Mouse (Mus musculus) MEL (cell line): ENCODE data around the gene Sox10. TPM values are rescaled to one million over a fixed set of nuclear protein-coding genes. Genes with fewer than 3 reads are reported as not detected.

Experiments used
- DNase-seq: peaks from one replicate; pipeline ENCODE4 v3.0.0; 2011; ENCODE audit warnings: low read depth, low spot score
- H3K27ac ChIP-seq: 2 replicates; pipeline ENCODE4 v1.5.1; 2012; ENCODE audit warnings: low read depth, mild to moderate bottlenecking, control low read depth, low read length, moderate library complexity; ENCODE audit not compliant: control insufficient read depth
- H3K27me3 ChIP-seq, 2 experiments: fragments of 150-350 bp in 1 of 2; sonication (generic) in 1 of 2; 2 replicates each; pipeline ENCODE4 v1.6.1; 2012; ENCODE audit warnings: low read length in 2 of 2, mild to moderate bottlenecking in 2 of 2, improper control_type of control experiment in 1 of 2, moderate library complexity in 1 of 2; ENCODE audit not compliant: insufficient read depth in 2 of 2, control insufficient read depth in 1 of 2
- H3K36me3 ChIP-seq, 2 experiments: 2 replicates each; pipeline ENCODE4 v1.6.1; 2012 to 2014; ENCODE audit warnings: low read length in 2 of 2, improper control_type of control experiment in 1 of 2, inconsistent platforms in 1 of 2, mild to moderate bottlenecking in 1 of 2; ENCODE audit not compliant: insufficient read depth in 2 of 2, control insufficient read depth in 1 of 2
- H3K4me1 ChIP-seq, 2 experiments: fragments of 150-350 bp in 1 of 2; sonication (generic) in 1 of 2; 2 replicates each; pipeline ENCODE4 v1.6.1; 2012; ENCODE audit warnings: low read length in 2 of 2, improper control_type of control experiment in 1 of 2, mild to moderate bottlenecking in 1 of 2; ENCODE audit not compliant: insufficient read depth in 2 of 2, control insufficient read depth in 1 of 2
- H3K4me3 ChIP-seq, 2 experiments: fragments of 150-350 bp in 1 of 2; sonication (generic) in 1 of 2; 2 replicates each; pipeline ENCODE4 v1.5.1; 2012; ENCODE audit warnings: low read depth in 2 of 2, low read length in 2 of 2, mild to moderate bottlenecking in 2 of 2, moderate library complexity in 2 of 2, control low read depth in 1 of 2, improper control_type of control experiment in 1 of 2; ENCODE audit not compliant: control insufficient read depth in 1 of 2, insufficient read depth in 1 of 2
- H3K79me2 ChIP-seq: 2 replicates; pipeline ENCODE4 v1.6.1; 2012; ENCODE audit warnings: mild to moderate bottlenecking, low read length, moderate library complexity; ENCODE audit not compliant: control insufficient read depth, poor library complexity, insufficient read depth
- H3K9ac ChIP-seq: 2 replicates; pipeline ENCODE4 v1.6.1; 2012; ENCODE audit warnings: low read depth, mild to moderate bottlenecking, control low read depth, low read length, moderate library complexity; ENCODE audit not compliant: control insufficient read depth, poor library complexity, severe bottlenecking
- H3K9me3 ChIP-seq: fragments of 150-350 bp; sonication (generic); replicated peaks from 2 replicates; pipeline ENCODE4 v1.6.1; 2012; ENCODE audit warnings: mild to moderate bottlenecking, low read length, improper control_type of control experiment, moderate library complexity; ENCODE audit not compliant: insufficient read depth
- CHD1 ChIP-seq: IDR thresholded peaks from 2 replicates; pipeline ENCODE4 v1.6.1; 2012; ENCODE audit warnings: low read depth, mild to moderate bottlenecking, inconsistent platforms, low read length, improper control_type of control experiment
- CHD2 ChIP-seq: IDR thresholded peaks from 2 replicates; pipeline ENCODE4 v1.6.1; 2011; ENCODE audit warnings: low read length, improper control_type of control experiment
- CTCF ChIP-seq, 3 experiments: IDR thresholded peaks in 2 of 3; conservative IDR thresholded peaks in 1 of 3; 2 replicates each; pipeline ENCODE4 v1.5.1; 2011 to 2012; ENCODE audit warnings: low read length in 3 of 3, low read depth in 2 of 3, mild to moderate bottlenecking in 2 of 3, improper control_type of control experiment in 1 of 3, inconsistent platforms in 1 of 3, mixed read lengths in 1 of 3, moderate library complexity in 1 of 3; ENCODE audit not compliant: control insufficient read depth in 1 of 3, insufficient read depth in 1 of 3, poor library complexity in 1 of 3, severe bottlenecking in 1 of 3
- GATA1 ChIP-seq: IDR thresholded peaks from 2 replicates; pipeline ENCODE4 v1.6.1; 2011; ENCODE audit warnings: low read depth, low read length, improper control_type of control experiment
- KAT2A ChIP-seq: conservative IDR thresholded peaks from 2 replicates; pipeline ENCODE4 v1.6.1; 2012; ENCODE audit warnings: low read depth, low read length, improper control_type of control experiment, inconsistent platforms
- MAZ ChIP-seq: IDR thresholded peaks from 2 replicates; pipeline ENCODE4 v1.6.1; 2012; ENCODE audit warnings: low read depth, mild to moderate bottlenecking, inconsistent platforms, low read length, improper control_type of control experiment
- POLR2A ChIP-seq, 2 experiments: IDR thresholded peaks; 2 replicates each; pipeline ENCODE4 v1.6.1; 2011 to 2012; ENCODE audit warnings: low read length in 2 of 2, mild to moderate bottlenecking in 2 of 2, control low read depth in 1 of 2, improper control_type of control experiment in 1 of 2, low read depth in 1 of 2, moderate library complexity in 1 of 2; ENCODE audit not compliant: control insufficient read depth in 1 of 2, insufficient read depth in 1 of 2, poor library complexity in 1 of 2
- TBP ChIP-seq: IDR thresholded peaks from 2 replicates; pipeline ENCODE4 v1.8.0; 2011; ENCODE audit warnings: low read depth, low read length, improper control_type of control experiment
- TCF12 ChIP-seq: IDR thresholded peaks from 2 replicates; pipeline ENCODE4 v1.6.1; 2014; ENCODE audit warnings: low read depth, mild to moderate bottlenecking, inconsistent platforms, low read length, improper control_type of control experiment, moderate library complexity
- USF1 ChIP-seq: IDR thresholded peaks from 2 replicates; pipeline ENCODE4 v1.6.1; 2014; ENCODE audit warnings: low read depth, mild to moderate bottlenecking, inconsistent platforms, low read length, improper control_type of control experiment, moderate library complexity
- ZC3H11A ChIP-seq: IDR thresholded peaks from 2 replicates; pipeline ENCODE4 v1.6.1; 2012; ENCODE audit warnings: low read depth, mild to moderate bottlenecking, inconsistent platforms, low read length, improper control_type of control experiment
- ZKSCAN1 ChIP-seq: IDR thresholded peaks from 2 replicates; pipeline ENCODE4 v1.6.1; 2012; ENCODE audit warnings: low read depth, mild to moderate bottlenecking, inconsistent platforms, low read length, improper control_type of control experiment, moderate library complexity
- polyA plus RNA-seq, 2 experiments: library from polyadenylated mRNA; stranded (reverse) in 1 of 2; unstranded in 1 of 2; fragments of >175 nt in 1 of 2; fragments of >200 nt in 1 of 2; gene quantifications; 2 replicates each; pipeline versions ENCODE4 v1.2.1 to v1.2.4; 2012; ENCODE audit warnings: low replicate concordance in 2 of 2, low read depth in 1 of 2; ENCODE audit not compliant: insufficient read length in 2 of 2, insufficient read depth in 1 of 2, missing spikeins in 1 of 2
- total RNA-seq: library from RNA; depleted of rRNA; stranded (reverse); fragments of 300-350 nt; gene quantifications from 2 replicates; pipeline ENCODE4 v1.2.3, GENCODE M21; 2012

The Sox10 gene
- total and polyA plus RNA-seq, 3 experiments = not detected

DNA sequence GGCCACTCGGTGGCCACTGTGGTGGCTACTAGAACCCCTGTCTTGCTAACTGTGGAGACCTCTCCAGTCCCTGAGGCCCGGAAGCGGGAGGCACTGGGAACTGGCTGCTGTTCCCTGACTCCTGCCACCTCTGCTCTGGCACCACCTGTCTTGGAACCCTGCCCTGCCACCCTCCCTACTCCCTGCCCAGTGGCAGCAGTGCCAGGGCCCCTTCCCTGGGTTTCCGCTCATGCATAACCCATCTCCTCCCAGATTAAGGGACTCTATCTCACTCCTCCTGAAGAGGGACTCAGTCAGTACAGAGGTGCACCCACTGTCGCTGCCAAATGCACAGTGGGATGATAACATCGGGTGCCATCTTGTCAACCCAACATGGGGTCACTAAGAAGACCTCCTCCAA lies 27.4 kb upstream of the Sox10 start:
- no peak for DNase-seq
- Histone ChIP-seq H3K36me3 (peaks cover 0 to 11% of the 10 kb centered on the region in 2 experiments; a peak in 2 of 4 replicates), H3K27ac (no peak overlapping the region), H3K27me3 (no peaks in the 10 kb centered on the region; a peak in 1 of 4 replicates), H3K9ac (no peak overlapping the region), H3K9me3 (no peaks in the 10 kb centered on the region), H3K4me3 (no peak overlapping the region), H3K79me2 (no peaks in the 10 kb centered on the region), H3K4me1 (peaks cover 8 to 14% of the 10 kb centered on the region in 2 experiments)
- TF ChIP-seq USF1 (no peak), POLR2A (IDR thresholded peaks at IDR 0.05; ENCODE audit: control insufficient read depth in 1 of 2, insufficient read depth in 1 of 2, low read depth in 1 of 2, low read length in 2 of 2, poor library complexity in 1 of 2) (no peak), CHD1 (no peak), CHD2 (no peak), ZKSCAN1 (no peak), MAZ (no peak), TBP (no peak), KAT2A (no peak)

DNA sequence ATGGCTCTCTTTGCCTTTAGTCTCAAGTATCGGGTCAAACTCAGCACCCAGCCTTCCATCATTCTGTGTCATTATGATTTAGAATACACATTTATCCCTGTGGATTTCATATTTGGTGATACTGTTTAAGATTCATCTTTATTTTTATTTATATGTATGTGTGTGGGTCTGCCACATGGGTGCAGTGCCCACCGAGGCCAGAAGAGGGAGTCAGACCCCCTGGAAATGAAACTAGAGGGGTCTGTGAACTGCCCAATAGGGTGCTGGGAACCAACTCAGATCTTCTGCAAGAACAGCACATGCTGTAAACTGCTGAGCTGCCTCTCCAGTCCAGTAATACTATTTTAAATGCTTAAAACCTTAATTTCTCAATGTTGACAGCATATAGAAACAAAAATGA lies 26.4 kb upstream of the Sox10 start:
- DNase-seq = peak; percentile 32
- no peak for TF ChIP-seq TCF12
- peak; percentile 28 to 36 (median 28); a peak in 5 of 6 replicates for TF ChIP-seq CTCF (IDR thresholded peaks at IDR 0.05 in 2 of 3, conservative IDR thresholded peaks at IDR 0.05 in 1 of 3; ENCODE audit: control insufficient read depth in 1 of 3, insufficient read depth in 1 of 3, low read depth in 2 of 3, low read length in 3 of 3, poor library complexity in 1 of 3, severe bottlenecking in 1 of 3)
- no peak for TF ChIP-seq CHD2
- TF ChIP-seq MAZ = no peak
- no peak for TF ChIP-seq CHD1
- Histone ChIP-seq H3K27me3 (no peaks in the 10 kb centered on the region; a peak in 1 of 4 replicates), H3K36me3 (peaks cover 0 to 11% of the 10 kb centered on the region in 2 experiments; a peak in 2 of 4 replicates), H3K9me3 (no peaks in the 10 kb centered on the region), H3K4me1 (peaks cover 8 to 14% of the 10 kb centered on the region in 2 experiments), H3K79me2 (no peaks in the 10 kb centered on the region), H3K27ac (no peak overlapping the region), H3K9ac (no peak overlapping the region), H3K4me3 (no peak overlapping the region)

DNA sequence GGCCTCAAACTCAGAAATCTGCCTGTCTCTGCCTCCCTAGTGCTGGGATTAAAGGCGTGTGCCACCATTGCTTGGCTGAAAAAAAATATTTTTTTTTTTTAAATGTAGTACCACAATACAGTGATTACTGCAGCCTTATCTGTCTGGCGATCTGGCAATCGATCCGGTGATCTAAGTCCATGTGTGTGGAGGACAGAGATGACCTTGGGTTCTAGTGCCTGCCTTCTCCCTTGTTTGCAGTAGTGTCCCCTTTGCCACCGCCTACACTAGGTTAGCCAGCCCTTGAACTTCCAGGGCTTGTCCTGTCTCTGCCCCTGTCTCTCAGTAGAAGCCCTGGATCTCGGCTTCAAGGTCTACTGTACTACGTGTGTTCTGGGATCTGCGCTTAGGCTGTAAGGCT lies 22.8 kb upstream of the Sox10 start:
- no peak overlapping the region for H3K4me3 ChIP-seq
- no peak for DNase-seq
- no peak overlapping the region for H3K27ac ChIP-seq
- TF ChIP-seq GATA1 (0 out of 2 replicates have a peak, but pooled peaks have one; percentile 6), ZC3H11A (no peak)
- TF ChIP-seq, all 39 proteins: peak for 1
- Histone ChIP-seq H3K4me1 (no peaks in the 10 kb centered on the region), H3K27me3 (peaks cover 4 to 7% of the 10 kb centered on the region in 2 experiments; a peak in 3 of 4 replicates), H3K36me3 (no peaks in the 10 kb centered on the region), H3K9ac (no peak overlapping the region), H3K79me2 (no peaks in the 10 kb centered on the region), H3K9me3 (no peaks in the 10 kb centered on the region)
